Mouse (Mus musculus): Measurements from ENCODE around the gene Fbxl20.
A peak's percentile ranks its signal among the peaks of the same experiment; 100 is the strongest.

The Fbxl20 gene

GRCm38 (mm10) chr11:98049672-98050519 lies 100.3 kb downstream of the Fbxl20 start:
- DNase-seq (ENCODE audit: low spot score in 2 of 2) = peak in 1 of 2 experiments; percentile 57

- no peak for DNase-seq (ENCODE audit: low spot score in 2 of 2)
These were observed 102.5 kb downstream of the Fbxl20 start for GRCm38 (mm10) chr11:98047745-98048144.

GRCm38 (mm10) chr11:98046466-98046865 lies 103.7 kb downstream of the Fbxl20 start:
- no peak for DNase-seq (ENCODE audit: low spot score in 2 of 2)

GRCm38 (mm10) chr11:98045596-98045995 lies 104.6 kb downstream of the Fbxl20 start:
- DNase-seq (ENCODE audit: low spot score in 2 of 2) = no peak

GRCm38 (mm10) chr11:98044074-98044473 lies 106.1 kb downstream of the Fbxl20 start:
- DNase-seq (ENCODE audit: low spot score in 2 of 2) = no peak

GRCm38 (mm10) chr11:98042741-98043140 lies 107.5 kb downstream of the Fbxl20 start:
- no peak for DNase-seq (ENCODE audit: low spot score in 2 of 2)

- DNase-seq (ENCODE audit: low spot score in 2 of 2) = no peak
These were observed 109.2 kb downstream of the Fbxl20 start for GRCm38 (mm10) chr11:98040975-98041374.

GRCm38 (mm10) chr11:98037871-98038270 lies 112.3 kb downstream of the Fbxl20 start:
- DNase-seq (ENCODE audit: low spot score in 2 of 2) = peak in 1 of 2 experiments; percentile 70

- peak in 1 of 2 experiments; percentile 61 for DNase-seq (ENCODE audit: low spot score in 2 of 2)
These were observed 114.2 kb downstream of the Fbxl20 start for GRCm38 (mm10) chr11:98035977-98036377.

GRCm38 (mm10) chr11:98034840-98035239 lies 115.4 kb downstream of the Fbxl20 start:
- DNase-seq (ENCODE audit: low spot score in 2 of 2) = no peak

GRCm38 (mm10) chr11:98034061-98034460 lies 116.1 kb downstream of the Fbxl20 start:
- no peak for DNase-seq (ENCODE audit: low spot score in 2 of 2)

Data from right cerebral cortex, adult 2 months (tissue).